Mouse (Mus musculus): ENCODE results near the gene Swt1. TPM values are rescaled to one million over a fixed set of nuclear protein-coding genes. Genes with fewer than 3 reads are reported as not detected.
"Not testable (repeated sequence)": the region's sequence is repeated elsewhere in the genome, so short reads cannot be mapped to it uniquely, and the experiment has no call there.

Gene Swt1
- polyA plus RNA-seq, 1 experiment from 2014 or later, result 23.6 TPM

DNA sequence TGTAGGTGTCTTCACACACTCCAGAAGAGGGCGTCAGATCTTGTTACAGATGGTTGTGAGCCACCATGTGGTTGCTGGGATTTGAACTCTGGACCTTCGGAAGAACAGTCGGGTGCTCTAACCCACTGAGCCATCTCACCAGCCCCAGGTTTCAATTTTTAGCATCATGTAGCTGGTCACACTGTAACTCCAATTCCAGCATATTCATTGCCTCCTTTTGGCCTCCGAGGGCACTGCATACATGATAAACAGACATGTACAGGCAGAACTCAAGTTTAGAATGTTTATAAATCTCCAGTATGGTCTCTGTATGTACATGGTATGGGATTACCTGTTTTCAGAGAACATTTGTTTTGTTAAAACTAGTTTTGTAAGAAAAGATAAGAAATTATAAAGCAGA, 80.0 kb downstream of the Swt1 start:
- H3K9me3 ChIP-seq (ENCODE audit: control insufficient read depth, low read length); H3K4me2 ChIP-seq; H3K27me3 ChIP-seq (ENCODE audit: control insufficient read depth, insufficient read depth, low read length); DNase-seq (ENCODE audit: low spot score, missing footprints); H3K27ac ChIP-seq (ENCODE audit: low read depth, low read length); H3K9ac ChIP-seq (ENCODE audit: low read length); ATAC-seq (ENCODE audit: low FRiP score); H3K4me3 ChIP-seq (ENCODE audit: low read depth, low read length): not testable (repeated sequence)
- WGBS, result 84% methylated on average over 4 of the region's 4 CpGs
- Histone ChIP-seq H3K36me3 (ENCODE audit: control insufficient read depth, insufficient read depth, low read length) (peaks cover 13% of the 10 kb centered on the region), H3K4me1 (ENCODE audit: control insufficient read depth, insufficient read depth, low read length) (peaks cover 13% of the 10 kb centered on the region)

DNA sequence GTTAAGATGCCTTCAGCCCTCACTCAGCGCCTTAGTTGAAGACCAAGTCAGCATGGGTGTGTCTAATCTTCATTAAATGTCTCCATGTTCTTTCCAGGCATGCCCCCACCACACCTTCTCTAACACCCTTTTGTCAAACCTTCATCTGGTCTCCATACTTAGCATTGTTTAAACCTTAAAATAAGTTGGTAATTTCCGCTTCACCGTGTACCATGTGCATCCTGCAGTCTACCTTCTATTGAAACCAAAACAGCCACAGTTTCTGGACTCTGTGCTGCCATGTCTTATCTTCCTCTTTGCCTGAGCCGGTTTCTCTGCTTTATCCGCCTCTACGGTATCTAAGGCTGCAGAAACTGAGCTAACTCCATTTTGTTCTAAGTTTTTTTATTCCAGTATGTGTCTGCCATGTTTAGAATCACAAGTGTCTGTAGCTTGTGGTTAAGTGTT, 81.6 kb downstream of the Swt1 start:
- Histone ChIP-seq H3K9me3 (ENCODE audit: control insufficient read depth, low read length) (no peaks in the 10 kb centered on the region), H3K4me2 (peak overlapping the region; percentile 62), H3K27ac (ENCODE audit: low read depth, low read length) (no peak overlapping the region), H3K4me1 (ENCODE audit: control insufficient read depth, insufficient read depth, low read length) (peaks cover 16% of the 10 kb centered on the region), H3K36me3 (ENCODE audit: control insufficient read depth, insufficient read depth, low read length) (peaks cover 10% of the 10 kb centered on the region), H3K27me3 (ENCODE audit: control insufficient read depth, insufficient read depth, low read length) (no peaks in the 10 kb centered on the region), H3K4me3 (ENCODE audit: low read depth, low read length) (peak overlapping the region; percentile 90), H3K9ac (ENCODE audit: low read length) (peak overlapping the region; percentile 39; the same call in 1 of the 2 replicates)
- WGBS, result 47% methylated on average over 6 of the region's 6 CpGs
- DNase-seq (ENCODE audit: low spot score, missing footprints) (peak; percentile 86), ATAC-seq (ENCODE audit: low FRiP score) (no peak)

DNA sequence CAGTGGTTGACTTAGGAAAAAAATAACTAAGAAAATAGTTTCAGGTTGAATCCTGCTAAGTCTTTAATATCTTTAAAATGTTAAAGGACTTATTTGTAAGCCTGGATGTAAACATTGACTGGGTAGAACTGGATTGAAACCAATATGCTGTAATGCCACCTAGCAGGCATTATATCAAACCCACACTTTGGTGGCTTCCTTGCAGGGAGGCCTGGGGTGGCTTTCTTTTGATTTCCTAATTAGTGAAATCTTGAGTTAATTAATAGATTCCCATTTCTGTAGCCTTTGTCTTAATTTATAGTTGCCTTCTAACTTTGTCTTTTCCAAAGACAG, 82.4 kb downstream of the Swt1 start:
- no peak for ATAC-seq (ENCODE audit: low FRiP score)
- DNase-seq (ENCODE audit: low spot score, missing footprints), result no peak
- Histone ChIP-seq H3K9ac (ENCODE audit: low read length) (peak overlapping the region; percentile 97), H3K27ac (ENCODE audit: low read depth, low read length) (no peak overlapping the region), H3K4me1 (ENCODE audit: control insufficient read depth, insufficient read depth, low read length) (peaks cover 16% of the 10 kb centered on the region), H3K4me2 (peak overlapping the region; percentile 62), H3K27me3 (ENCODE audit: control insufficient read depth, insufficient read depth, low read length) (no peaks in the 10 kb centered on the region), H3K36me3 (ENCODE audit: control insufficient read depth, insufficient read depth, low read length) (peaks cover 2% of the 10 kb centered on the region; the same call in 1 of the 2 replicates), H3K9me3 (ENCODE audit: control insufficient read depth, low read length) (no peaks in the 10 kb centered on the region), H3K4me3 (ENCODE audit: low read depth, low read length) (peak overlapping the region; percentile 90)

DNA sequence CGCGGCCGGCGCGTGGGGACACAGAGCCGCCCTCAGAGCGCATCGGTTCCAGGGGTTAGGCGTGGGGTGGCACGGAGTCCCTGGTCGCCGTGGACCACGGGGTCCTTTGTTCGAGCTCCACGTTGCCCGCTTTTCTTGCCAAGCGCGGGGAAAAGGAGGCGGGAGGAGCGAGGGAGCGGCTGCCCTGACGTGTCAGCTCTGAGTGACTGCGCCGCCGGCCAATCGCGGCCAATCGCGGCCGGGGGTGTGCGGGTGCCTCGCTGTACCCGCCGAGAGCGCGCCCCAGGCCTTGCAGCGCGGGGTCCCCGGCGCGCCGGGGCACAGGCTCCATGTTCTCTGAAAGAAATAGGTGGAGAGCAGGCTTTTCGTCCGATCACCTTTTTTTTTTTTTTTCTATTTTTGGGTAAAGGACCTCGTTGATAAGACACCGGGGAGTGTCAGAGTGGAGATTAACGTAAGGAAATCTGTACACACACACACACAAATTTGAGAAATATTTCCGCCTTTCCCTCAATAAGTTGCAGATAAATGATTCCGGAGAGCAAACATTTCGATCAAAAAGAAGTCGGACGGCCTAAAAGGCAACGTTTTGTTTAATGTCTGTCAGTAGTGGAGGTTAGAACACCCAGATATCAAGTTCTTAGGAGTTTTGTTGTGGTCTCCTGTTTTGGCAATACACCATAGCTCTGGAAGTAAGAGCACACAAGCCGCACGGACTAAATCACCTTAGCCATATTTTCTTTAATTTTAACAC, 83.0 kb downstream of the Swt1 start:
- under 1% methylated on average over 54 of the region's 55 CpGs for WGBS

DNA sequence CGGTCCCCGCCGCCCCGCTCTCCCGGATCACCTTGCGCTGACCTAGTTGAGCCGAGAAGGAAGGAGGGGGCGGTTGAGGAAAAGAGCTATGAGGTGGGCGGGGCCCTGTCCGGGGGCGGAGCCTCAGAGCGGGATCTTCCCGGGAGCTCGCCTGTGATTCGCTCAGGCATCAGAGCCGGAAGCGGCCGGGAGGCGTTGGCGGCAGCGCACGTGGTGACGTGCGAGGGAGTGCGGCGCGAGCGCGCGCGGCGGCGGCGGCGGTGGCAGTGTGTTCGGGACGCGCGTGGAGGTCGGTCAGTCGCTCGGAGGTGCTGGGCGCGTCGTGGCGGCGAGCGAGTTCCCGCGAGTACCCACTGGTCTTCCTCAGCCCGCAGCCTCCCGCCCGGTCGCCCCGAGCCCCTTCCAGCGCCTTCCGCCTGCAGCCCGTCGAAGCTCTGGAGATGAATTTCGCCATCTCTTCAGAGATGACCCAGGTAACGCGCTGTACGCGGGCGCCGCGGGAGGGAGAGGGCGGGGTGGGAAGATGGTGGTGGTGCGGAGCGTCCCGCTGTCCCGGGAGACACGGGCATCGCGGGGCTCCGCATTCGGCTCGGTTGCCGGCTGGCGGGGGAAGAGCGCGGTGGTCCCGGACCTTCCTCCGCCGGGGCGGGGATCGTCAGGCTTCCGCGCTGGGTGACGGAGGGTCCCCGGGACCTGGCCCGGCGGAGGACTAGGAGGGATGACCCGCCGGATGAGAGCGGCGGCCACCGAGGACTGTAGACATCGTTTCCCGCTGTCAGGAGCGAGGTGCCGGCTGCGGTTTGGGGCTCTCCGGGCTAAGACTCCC, 83.8 kb downstream of the Swt1 start, which contains the start of gene Ivns1abp:
Gene Ivns1abp, plus strand, starts transcription at position 195 of the 826 bp plus-strand sequence.
- H3K27ac ChIP-seq (ENCODE audit: low read depth, low read length), result peak within 1 kb of the TSS; percentile 85
- no peaks in the 10 kb centered on the region for H3K27me3 ChIP-seq (ENCODE audit: control insufficient read depth, insufficient read depth, low read length)
- WGBS, result under 1% methylated on average over 91 of the region's 104 CpGs
- H3K4me1 ChIP-seq (ENCODE audit: control insufficient read depth, insufficient read depth, low read length), result peaks cover 16% of the 10 kb centered on the region
- H3K9ac ChIP-seq (ENCODE audit: low read length), result peak within 1 kb of the TSS; percentile 97
- no peaks in the 10 kb centered on the region for H3K9me3 ChIP-seq (ENCODE audit: control insufficient read depth, low read length)
- no peaks in the 10 kb centered on the region for H3K36me3 ChIP-seq (ENCODE audit: control insufficient read depth, insufficient read depth, low read length)
- DNase-seq (ENCODE audit: low spot score, missing footprints), result peak; percentile 99
- peak within 1 kb of the TSS; percentile 62 for H3K4me2 ChIP-seq
- ATAC-seq (ENCODE audit: low FRiP score), result peak; percentile 94
- H3K4me3 ChIP-seq (ENCODE audit: low read depth, low read length), result peak within 1 kb of the TSS; percentile 90

More for the DNA sequence above, 83.0 kb downstream of the Swt1 start:
- Histone ChIP-seq H3K9ac (ENCODE audit: low read length) (peak overlapping the region; percentile 97), H3K27me3 (ENCODE audit: control insufficient read depth, insufficient read depth, low read length) (no peaks in the 10 kb centered on the region), H3K9me3 (ENCODE audit: control insufficient read depth, low read length) (no peaks in the 10 kb centered on the region), H3K4me1 (ENCODE audit: control insufficient read depth, insufficient read depth, low read length) (peaks cover 16% of the 10 kb centered on the region), H3K27ac (ENCODE audit: low read depth, low read length) (peak overlapping the region; percentile 85), H3K4me2 (peak overlapping the region; percentile 62), H3K4me3 (ENCODE audit: low read depth, low read length) (peak overlapping the region; percentile 90), H3K36me3 (ENCODE audit: control insufficient read depth, insufficient read depth, low read length) (peaks cover 2% of the 10 kb centered on the region; the same call in 1 of the 2 replicates)
- peak; percentile 99 for DNase-seq (ENCODE audit: low spot score, missing footprints)
- peak; percentile 86 for ATAC-seq (ENCODE audit: low FRiP score)

DNA sequence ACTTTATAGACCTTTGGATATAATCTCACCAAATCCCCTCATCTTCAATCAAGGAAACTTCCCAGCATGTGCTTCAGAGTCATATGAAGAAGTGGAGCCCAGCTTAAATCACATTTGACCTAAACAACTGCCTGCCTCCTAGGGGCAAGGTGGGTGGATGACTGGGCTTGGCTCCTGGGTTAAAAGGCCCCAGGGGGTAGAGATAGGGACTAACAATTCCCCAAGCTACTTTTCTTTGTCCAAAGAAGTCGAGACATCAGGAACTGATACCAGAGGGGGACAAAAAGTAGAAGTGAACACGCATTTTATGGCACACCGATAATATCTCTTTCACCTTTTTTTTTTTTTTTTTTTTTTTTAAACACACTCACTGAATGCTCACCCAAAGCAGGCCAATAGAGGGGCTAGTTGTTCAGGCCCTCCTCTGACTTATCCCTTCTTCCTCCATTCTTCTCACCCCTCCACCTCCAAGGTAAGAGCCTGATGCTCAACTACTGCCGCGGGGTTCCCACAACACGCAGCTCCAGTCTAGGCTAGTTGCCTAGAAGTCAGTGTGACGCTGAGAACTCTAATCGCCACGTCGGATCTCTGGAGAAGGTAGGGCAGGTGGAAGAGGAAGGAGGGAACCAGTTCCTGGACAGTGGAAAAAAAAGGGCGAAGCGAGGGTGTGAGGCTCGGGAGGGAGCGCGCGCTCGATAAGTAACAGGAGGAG, 84.5 kb downstream of the Swt1 start:
- no peaks in the 10 kb centered on the region for H3K36me3 ChIP-seq (ENCODE audit: control insufficient read depth, insufficient read depth, low read length)
- no peak; the same call in none of the 2 replicates for ATAC-seq (ENCODE audit: low FRiP score)
- peak overlapping the region; percentile 62 for H3K4me2 ChIP-seq
- under 1% methylated on average over 17 of the region's 17 CpGs for WGBS
- peak overlapping the region; percentile 97 for H3K9ac ChIP-seq (ENCODE audit: low read length)
- peak; percentile 86 for DNase-seq (ENCODE audit: low spot score, missing footprints)
- no peaks in the 10 kb centered on the region for H3K27me3 ChIP-seq (ENCODE audit: control insufficient read depth, insufficient read depth, low read length)
- peak overlapping the region; percentile 90 for H3K4me3 ChIP-seq (ENCODE audit: low read depth, low read length)
- peaks cover 19% of the 10 kb centered on the region for H3K4me1 ChIP-seq (ENCODE audit: control insufficient read depth, insufficient read depth, low read length)
- H3K9me3 ChIP-seq (ENCODE audit: control insufficient read depth, low read length), result no peaks in the 10 kb centered on the region
- H3K27ac ChIP-seq (ENCODE audit: low read depth, low read length), result no peak overlapping the region

DNA sequence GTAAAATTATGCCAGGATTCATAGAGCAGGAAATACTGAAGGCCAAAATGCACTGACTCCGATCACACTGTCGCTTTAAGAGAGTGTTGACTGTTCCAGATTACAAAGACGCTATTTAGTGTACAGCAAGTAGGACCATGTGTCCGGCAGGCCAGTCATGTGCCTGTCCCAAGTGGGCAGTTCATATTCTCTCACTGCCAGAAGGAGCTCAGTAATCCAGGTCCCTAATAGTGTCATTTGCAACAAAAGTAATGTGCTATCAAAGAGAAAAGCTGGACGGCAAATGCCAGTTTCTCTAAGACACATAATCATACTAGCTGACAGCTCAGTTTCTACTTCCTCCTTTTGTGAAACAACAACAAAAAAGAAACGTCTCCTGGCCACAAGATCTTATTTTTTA, 85.3 kb downstream of the Swt1 start:
- Histone ChIP-seq H3K36me3 (ENCODE audit: control insufficient read depth, insufficient read depth, low read length) (no peaks in the 10 kb centered on the region), H3K27me3 (ENCODE audit: control insufficient read depth, insufficient read depth, low read length) (no peaks in the 10 kb centered on the region), H3K4me2 (no peak overlapping the region), H3K4me1 (ENCODE audit: control insufficient read depth, insufficient read depth, low read length) (peaks cover 19% of the 10 kb centered on the region), H3K4me3 (ENCODE audit: low read depth, low read length) (no peak overlapping the region), H3K9me3 (ENCODE audit: control insufficient read depth, low read length) (no peaks in the 10 kb centered on the region), H3K27ac (ENCODE audit: low read depth, low read length) (no peak overlapping the region), H3K9ac (ENCODE audit: low read length) (no peak overlapping the region)
- WGBS, result 47% methylated on average over 6 of the region's 6 CpGs
- DNase-seq (ENCODE audit: low spot score, missing footprints) (peak; percentile 79), ATAC-seq (ENCODE audit: low FRiP score) (no peak)

DNA sequence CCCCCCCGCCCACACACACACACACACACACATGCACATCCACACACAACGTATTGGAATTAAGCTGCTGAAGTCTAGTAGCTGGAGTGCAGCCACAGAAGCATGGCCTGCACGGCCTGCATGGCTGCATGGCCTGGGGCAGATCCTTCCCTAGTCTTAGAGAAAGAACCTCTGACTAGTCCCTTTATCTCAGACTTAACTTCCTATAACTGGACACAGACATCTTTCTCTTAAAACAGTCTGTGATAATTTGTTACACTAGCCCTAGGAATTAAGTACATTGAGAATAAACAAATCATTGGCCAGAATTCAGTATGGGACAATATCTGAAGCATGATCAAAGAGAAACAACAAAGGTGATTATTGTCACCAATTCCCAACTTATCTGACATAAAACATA, 85.9 kb downstream of the Swt1 start:
- ATAC-seq (ENCODE audit: low FRiP score) (no peak), DNase-seq (ENCODE audit: low spot score, missing footprints) (peak; percentile 70)
- Histone ChIP-seq H3K27me3 (ENCODE audit: control insufficient read depth, insufficient read depth, low read length) (no peaks in the 10 kb centered on the region), H3K9ac (ENCODE audit: low read length) (no peak overlapping the region), H3K27ac (ENCODE audit: low read depth, low read length) (no peak overlapping the region), H3K4me3 (ENCODE audit: low read depth, low read length) (no peak overlapping the region), H3K4me1 (ENCODE audit: control insufficient read depth, insufficient read depth, low read length) (peaks cover 19% of the 10 kb centered on the region), H3K4me2 (no peak overlapping the region), H3K36me3 (ENCODE audit: control insufficient read depth, insufficient read depth, low read length) (no peaks in the 10 kb centered on the region), H3K9me3 (ENCODE audit: control insufficient read depth, low read length) (no peaks in the 10 kb centered on the region)
- WGBS, result 55% methylated on average over 3 of the region's 3 CpGs

Data from midbrain, embryonic 11.5 days (tissue).